Mouse (Mus musculus): ENCODE results near the gene Snrnp27. TPM values are rescaled to one million over a fixed set of nuclear protein-coding genes. Genes with fewer than 3 reads are reported as not detected.

Gene Snrnp27
- polyA plus RNA-seq, 1 experiment, result 14.0 TPM

DNA sequence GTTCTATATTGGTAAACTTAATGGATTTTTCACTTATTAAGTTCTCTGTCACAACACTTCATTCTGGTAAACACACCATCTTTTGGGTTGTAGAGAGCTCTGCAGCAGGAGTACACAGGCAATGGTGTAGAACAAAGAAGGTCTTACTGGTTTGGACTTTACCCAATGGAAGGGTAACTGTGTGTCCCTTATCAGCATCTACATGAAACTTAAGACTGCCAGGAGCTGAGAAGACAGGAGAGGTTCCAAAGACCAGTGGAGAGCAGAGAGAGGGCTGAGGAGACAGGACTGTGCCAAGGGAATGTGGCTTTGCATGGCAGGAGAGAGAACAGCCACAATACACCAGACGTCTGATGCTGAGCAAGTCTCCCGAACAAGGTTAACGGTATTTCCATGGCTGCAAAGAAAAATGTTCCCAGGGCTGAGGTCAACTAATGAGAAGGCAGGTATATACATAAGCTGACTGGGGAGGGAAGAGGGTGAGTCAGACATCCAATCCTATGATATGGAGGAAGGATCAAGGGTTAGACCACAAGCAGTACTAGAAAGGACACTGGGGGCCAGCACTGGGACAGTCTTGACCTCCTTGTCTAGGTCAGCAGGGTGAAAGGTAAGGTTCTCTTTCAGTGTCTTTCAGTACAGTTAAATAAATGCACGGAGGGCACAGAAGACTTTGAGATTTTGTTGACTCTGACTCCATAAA is 23.9 kb upstream of the Snrnp27 start:
- 95% methylated on average over 4 of the region's 4 CpGs for WGBS

DNA sequence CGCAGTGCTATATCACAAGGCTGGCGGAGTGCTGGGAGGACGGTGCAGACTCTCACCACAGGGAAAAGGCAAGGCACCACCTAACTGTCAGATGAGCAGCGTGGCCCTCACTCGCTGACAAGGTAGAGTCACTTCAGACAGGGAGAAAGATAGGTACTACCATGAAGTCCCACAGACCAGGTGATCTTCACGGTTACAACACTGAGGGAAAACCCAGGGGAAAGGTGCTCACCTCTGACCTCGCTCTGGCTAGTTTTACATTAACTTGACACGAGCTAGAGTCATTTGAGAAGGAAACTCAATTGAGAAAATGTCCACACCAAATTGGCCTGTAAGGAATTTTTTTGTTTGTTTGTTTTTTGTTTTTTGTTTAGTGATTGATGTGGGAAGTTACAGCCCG is 18.3 kb upstream of the Snrnp27 start:
- H3K27me3 ChIP-seq (ENCODE audit: control insufficient read depth, insufficient read depth, low read length), result no peaks in the 10 kb centered on the region
- H3K4me1 ChIP-seq (replicated peaks; ENCODE audit: control insufficient read depth, insufficient read depth, low read length), result no peaks in the 10 kb centered on the region
- no peak for DNase-seq
- no peak for TF ChIP-seq POLR2A (IDR thresholded peaks at IDR 0.05; ENCODE audit: control insufficient read depth, extremely low read depth, insufficient read depth, low read length, poor library complexity)
- no peak for TF ChIP-seq CTCF (IDR thresholded peaks at IDR 0.05; ENCODE audit: borderline replicate concordance, control insufficient read depth, extremely low read depth, insufficient read depth, low read length, poor library complexity)
- 95% methylated on average over 9 of the region's 9 CpGs for WGBS
- H3K36me3 ChIP-seq (ENCODE audit: control insufficient read depth, insufficient read depth, low read length), result peaks cover 60% of the 10 kb centered on the region
- no peak overlapping the region for H3K27ac ChIP-seq (ENCODE audit: control insufficient read depth, insufficient read depth, low read length)
- H3K4me3 ChIP-seq (ENCODE audit: control insufficient read depth, insufficient read depth, low read length), result no peak overlapping the region

More for the DNA sequence above, 23.9 kb upstream of the Snrnp27 start:
- H3K27ac ChIP-seq (ENCODE audit: control insufficient read depth, insufficient read depth, low read length), result no peak overlapping the region
- H3K27me3 ChIP-seq (ENCODE audit: control insufficient read depth, insufficient read depth, low read length), result no peaks in the 10 kb centered on the region
- no peak overlapping the region for H3K4me3 ChIP-seq (ENCODE audit: control insufficient read depth, insufficient read depth, low read length)
- DNase-seq, result no peak
- peaks cover 27% of the 10 kb centered on the region for H3K36me3 ChIP-seq (ENCODE audit: control insufficient read depth, insufficient read depth, low read length)
- H3K4me1 ChIP-seq (replicated peaks; ENCODE audit: control insufficient read depth, insufficient read depth, low read length), result no peaks in the 10 kb centered on the region
- TF ChIP-seq CTCF (IDR thresholded peaks at IDR 0.05; ENCODE audit: borderline replicate concordance, control insufficient read depth, extremely low read depth, insufficient read depth, low read length, poor library complexity), result no peak
- no peak for TF ChIP-seq POLR2A (IDR thresholded peaks at IDR 0.05; ENCODE audit: control insufficient read depth, extremely low read depth, insufficient read depth, low read length, poor library complexity)

DNA sequence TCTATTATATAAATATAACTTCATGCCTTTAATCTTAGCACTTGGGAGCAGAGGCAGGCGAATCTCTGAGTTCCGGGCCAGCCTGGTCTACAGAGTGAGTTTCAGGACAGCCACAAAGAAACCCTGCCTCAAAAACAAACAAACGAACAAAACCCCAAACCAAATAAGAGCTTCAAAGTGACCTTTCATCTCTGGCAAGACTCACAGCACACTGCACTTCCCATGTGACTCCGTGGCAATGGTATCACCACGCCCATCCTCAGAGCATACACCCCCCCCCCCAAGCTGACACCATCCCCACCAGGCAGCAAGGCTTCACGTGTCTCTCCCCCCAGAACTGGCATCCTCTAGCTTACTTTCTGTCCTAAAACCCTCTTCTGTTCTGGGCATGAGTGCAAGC is 13.6 kb upstream of the Snrnp27 start:
- TF ChIP-seq POLR2A (IDR thresholded peaks at IDR 0.05; ENCODE audit: control insufficient read depth, extremely low read depth, insufficient read depth, low read length, poor library complexity), result no peak
- no peak for TF ChIP-seq CTCF (IDR thresholded peaks at IDR 0.05; ENCODE audit: borderline replicate concordance, control insufficient read depth, extremely low read depth, insufficient read depth, low read length, poor library complexity)
- Histone ChIP-seq H3K27me3 (ENCODE audit: control insufficient read depth, insufficient read depth, low read length) (no peaks in the 10 kb centered on the region), H3K36me3 (ENCODE audit: control insufficient read depth, insufficient read depth, low read length) (peaks cover 58% of the 10 kb centered on the region), H3K4me3 (ENCODE audit: control insufficient read depth, insufficient read depth, low read length) (no peak overlapping the region), H3K4me1 (replicated peaks; ENCODE audit: control insufficient read depth, insufficient read depth, low read length) (no peaks in the 10 kb centered on the region), H3K27ac (ENCODE audit: control insufficient read depth, insufficient read depth, low read length) (no peak overlapping the region)
- DNase-seq, result no peak
- 46% methylated on average over 6 of the region's 6 CpGs for WGBS

DNA sequence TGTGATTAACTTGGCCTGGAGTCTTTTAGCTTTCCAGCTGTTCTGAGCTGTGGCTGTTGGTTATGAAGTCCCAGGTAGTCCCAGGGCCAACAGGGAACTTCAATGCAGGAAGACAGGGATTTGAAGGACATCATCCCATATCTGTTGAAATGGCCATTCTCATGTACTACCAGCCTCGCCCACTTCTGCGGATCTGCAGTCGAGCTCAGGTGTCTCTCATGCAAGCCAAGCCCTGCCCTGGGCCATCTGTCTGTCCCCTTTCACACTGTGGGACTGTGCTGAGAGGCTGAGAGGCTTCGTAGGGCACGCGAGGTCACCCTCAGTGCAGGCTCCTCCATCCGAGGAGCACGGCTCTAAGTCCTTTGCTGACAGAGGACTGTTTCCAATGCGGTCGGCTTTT is 11.9 kb upstream of the Snrnp27 start:
- DNase-seq, result no peak
- WGBS, result 93% methylated on average over 10 of the region's 10 CpGs
- no peak overlapping the region for H3K4me3 ChIP-seq (ENCODE audit: control insufficient read depth, insufficient read depth, low read length)
- TF ChIP-seq POLR2A (IDR thresholded peaks at IDR 0.05; ENCODE audit: control insufficient read depth, extremely low read depth, insufficient read depth, low read length, poor library complexity) (no peak), CTCF (IDR thresholded peaks at IDR 0.05; ENCODE audit: borderline replicate concordance, control insufficient read depth, extremely low read depth, insufficient read depth, low read length, poor library complexity) (no peak)
- no peak overlapping the region for H3K27ac ChIP-seq (ENCODE audit: control insufficient read depth, insufficient read depth, low read length)
- peaks cover 50% of the 10 kb centered on the region for H3K36me3 ChIP-seq (ENCODE audit: control insufficient read depth, insufficient read depth, low read length)
- H3K4me1 ChIP-seq (replicated peaks; ENCODE audit: control insufficient read depth, insufficient read depth, low read length), result no peaks in the 10 kb centered on the region
- no peaks in the 10 kb centered on the region for H3K27me3 ChIP-seq (ENCODE audit: control insufficient read depth, insufficient read depth, low read length)

DNA sequence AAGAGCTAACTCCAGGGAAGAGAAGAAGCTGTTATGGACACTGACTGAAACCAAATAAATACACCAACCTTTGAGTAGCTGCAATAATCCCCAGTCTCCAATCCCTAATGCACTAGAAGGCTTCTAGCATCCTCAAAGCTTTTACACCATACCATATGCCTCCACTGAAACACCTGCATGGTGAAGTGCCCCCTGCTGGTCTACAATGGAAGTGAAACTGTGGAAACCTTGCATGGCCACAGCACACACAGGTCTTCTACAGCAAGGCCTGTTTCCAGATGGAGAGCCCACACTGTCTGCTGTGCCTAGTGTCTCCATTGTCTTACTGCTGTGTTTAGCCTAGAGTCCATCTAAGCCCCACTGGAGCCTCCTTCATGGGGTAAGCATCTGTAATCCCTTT is 10.1 kb upstream of the Snrnp27 start:
- peak; percentile 67 for DNase-seq
- H3K36me3 ChIP-seq (ENCODE audit: control insufficient read depth, insufficient read depth, low read length), result peaks cover 47% of the 10 kb centered on the region

DNA sequence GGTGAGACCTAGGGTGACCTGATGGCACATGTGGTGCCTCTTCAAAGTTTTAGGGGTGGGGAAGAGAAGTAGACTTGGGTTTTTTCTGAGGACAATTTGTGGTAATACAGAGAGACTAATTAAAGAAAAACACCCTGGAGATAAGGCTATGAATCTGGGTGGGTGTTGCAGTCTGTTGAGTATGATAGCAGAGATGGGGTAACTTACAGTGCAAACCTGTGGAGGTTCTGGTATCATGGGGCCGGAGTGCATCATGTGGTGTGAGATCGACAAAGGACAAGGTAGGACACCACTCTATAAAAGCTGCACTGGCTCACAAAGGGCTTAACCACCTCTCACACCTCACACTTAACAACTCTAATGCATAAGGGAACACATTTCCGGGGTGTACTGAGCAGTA is 5.3 kb upstream of the Snrnp27 start:
- H3K4me1 ChIP-seq (replicated peaks; ENCODE audit: control insufficient read depth, insufficient read depth, low read length), result 0 out of 2 replicates have a peak, but pooled peaks cover 1% of the 10 kb centered on the region
- TF ChIP-seq CTCF (IDR thresholded peaks at IDR 0.05; ENCODE audit: borderline replicate concordance, control insufficient read depth, extremely low read depth, insufficient read depth, low read length, poor library complexity) (no peak), POLR2A (IDR thresholded peaks at IDR 0.05; ENCODE audit: control insufficient read depth, extremely low read depth, insufficient read depth, low read length, poor library complexity) (no peak)
- no peak for DNase-seq
- H3K27me3 ChIP-seq (ENCODE audit: control insufficient read depth, insufficient read depth, low read length), result no peaks in the 10 kb centered on the region
- no peak overlapping the region for H3K27ac ChIP-seq (ENCODE audit: control insufficient read depth, insufficient read depth, low read length)
- H3K4me3 ChIP-seq (ENCODE audit: control insufficient read depth, insufficient read depth, low read length), result no peak overlapping the region
- peaks cover 17% of the 10 kb centered on the region for H3K36me3 ChIP-seq (ENCODE audit: control insufficient read depth, insufficient read depth, low read length)
- 95% methylated on average over 3 of the region's 3 CpGs for WGBS

More for the DNA sequence above, 10.1 kb upstream of the Snrnp27 start:
- no peaks in the 10 kb centered on the region for H3K4me1 ChIP-seq (replicated peaks; ENCODE audit: control insufficient read depth, insufficient read depth, low read length)
- no peaks in the 10 kb centered on the region for H3K27me3 ChIP-seq (ENCODE audit: control insufficient read depth, insufficient read depth, low read length)
- TF ChIP-seq CTCF (IDR thresholded peaks at IDR 0.05; ENCODE audit: borderline replicate concordance, control insufficient read depth, extremely low read depth, insufficient read depth, low read length, poor library complexity), result peak; percentile 25; the same call in 1 of the 2 replicates
- TF ChIP-seq POLR2A (IDR thresholded peaks at IDR 0.05; ENCODE audit: control insufficient read depth, extremely low read depth, insufficient read depth, low read length, poor library complexity), result no peak
- H3K4me3 ChIP-seq (ENCODE audit: control insufficient read depth, insufficient read depth, low read length), result no peak overlapping the region
- H3K27ac ChIP-seq (ENCODE audit: control insufficient read depth, insufficient read depth, low read length), result no peak overlapping the region

Measured in thymus, adult 2 months (tissue).